Mouse (Mus musculus) MEL (cell line): Measurements from ENCODE around the gene Dlg2.

ENCODE experiments used
- CTCF ChIP-seq, 3 experiments: IDR thresholded peaks in 2 of 3; conservative IDR thresholded peaks in 1 of 3; 2 replicates each; pipeline ENCODE4 v1.5.1; 2011 to 2012; ENCODE audit warnings: low read length in 3 of 3, low read depth in 2 of 3, mild to moderate bottlenecking in 2 of 3, improper control_type of control experiment in 1 of 3, inconsistent platforms in 1 of 3, mixed read lengths in 1 of 3, moderate library complexity in 1 of 3; ENCODE audit not compliant: control insufficient read depth in 1 of 3, insufficient read depth in 1 of 3, poor library complexity in 1 of 3, severe bottlenecking in 1 of 3
- JUND ChIP-seq: IDR thresholded peaks from 2 replicates; pipeline ENCODE4 v1.6.1; 2011; ENCODE audit warnings: low read depth, mild to moderate bottlenecking, improper control_type of control experiment, low read length

DNA sequence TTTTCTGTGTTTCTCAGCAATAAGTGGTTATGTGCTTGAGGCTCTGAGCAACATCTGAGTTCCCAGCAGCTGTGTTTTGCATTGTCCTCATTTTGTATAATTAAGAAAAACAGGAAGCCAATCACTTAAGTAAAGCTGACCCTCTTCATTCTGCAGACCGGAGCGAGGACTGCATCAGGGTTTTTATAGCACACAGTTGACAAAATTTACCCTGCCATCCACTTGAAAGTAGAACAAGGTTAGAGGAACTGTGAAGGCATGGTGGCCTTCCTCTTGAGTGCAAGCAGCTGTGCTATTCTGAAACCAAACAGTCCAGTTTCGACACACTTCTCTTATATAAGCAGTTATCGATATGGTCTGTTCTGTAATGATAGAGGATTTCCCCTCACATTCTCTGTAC is 947.3 kb downstream of the Dlg2 start:
- no peak for TF ChIP-seq JUND
- no peak for TF ChIP-seq CTCF (IDR thresholded peaks at IDR 0.05 in 2 of 3, conservative IDR thresholded peaks at IDR 0.05 in 1 of 3; ENCODE audit: control insufficient read depth in 1 of 3, insufficient read depth in 1 of 3, low read depth in 2 of 3, low read length in 3 of 3, poor library complexity in 1 of 3, severe bottlenecking in 1 of 3)
